Mouse (Mus musculus) liver, embryonic 12.5 days (tissue): ENCODE results near the gene Olfr671. TPM values are rescaled to one million over a fixed set of nuclear protein-coding genes. Genes with fewer than 3 reads are reported as not detected.
"Not testable (repeated sequence)": the region's sequence is repeated elsewhere in the genome, so short reads cannot be mapped to it uniquely, and the experiment has no call there.

Experiments used
- ATAC-seq: fragments of 200-750 bp; cut with Nextera tagmentation; 2 replicates; pipeline ENCODE4 v1.8.0; 2017; ENCODE audit warnings: moderate number of reproducible peaks, mild to moderate bottlenecking, moderate library complexity
- H3K27ac ChIP-seq: fragments of 300-500 bp; sonication (generic); 2 replicates; pipeline ENCODE4 v1.5.1; 2016; ENCODE audit warnings: mild to moderate bottlenecking
- H3K27me3 ChIP-seq: fragments of 300-500 bp; sonication (generic); replicated peaks from 2 replicates; pipeline ENCODE4 v1.6.1; 2016; ENCODE audit warnings: mild to moderate bottlenecking, moderate library complexity
- H3K36me3 ChIP-seq: fragments of 300-500 bp; sonication (generic); 2 replicates; pipeline ENCODE4 v1.6.1; 2016; ENCODE audit warnings: mild to moderate bottlenecking, moderate library complexity
- H3K4me1 ChIP-seq: fragments of 300-500 bp; sonication (generic); 2 replicates; pipeline ENCODE4 v1.6.1; 2016
- H3K4me2 ChIP-seq: fragments of 300-500 bp; sonication (generic); 2 replicates; pipeline ENCODE4 v1.6.1; 2016; ENCODE audit warnings: mild to moderate bottlenecking, moderate library complexity
- H3K4me3 ChIP-seq: fragments of 300-500 bp; sonication (generic); 2 replicates; pipeline ENCODE4 v1.5.1; 2016; ENCODE audit warnings: mild to moderate bottlenecking, moderate library complexity
- H3K9ac ChIP-seq: fragments of 300-500 bp; sonication (generic); 2 replicates; pipeline ENCODE4 v1.6.1; 2016; ENCODE audit warnings: mild to moderate bottlenecking, moderate library complexity
- H3K9me3 ChIP-seq: fragments of 300-500 bp; sonication (generic); replicated peaks from 2 replicates; pipeline ENCODE4 v1.6.1; 2016; ENCODE audit warnings: mild to moderate bottlenecking, moderate library complexity
- WGBS: fragments of 180-500 bp; shearing (Covaris S2); methylation state at CpG from one replicate; pipeline ENCODE4 v1.1.7; 2016; ENCODE audit not compliant: insufficient replicate concordance; 5-methylcytosine and 5-hydroxymethylcytosine counted together
- polyA plus RNA-seq: library from polyadenylated mRNA; unstranded; fragments of >200 nt; fragmentation: Nextera tagmentation; extraction: Ambion mirVana; gene quantifications from 2 replicates; pipeline ENCODE4 v1.2.1, GENCODE M21; 2016

The Olfr671 gene
- polyA plus RNA-seq: not detected in 2 replicates

- no peak within 1 kb of the TSS for H3K4me3 ChIP-seq
- ATAC-seq: no peak
- no peaks in the 10 kb centered on the region for H3K36me3 ChIP-seq
- no peaks in the 10 kb centered on the region for H3K27me3 ChIP-seq
- no peak within 1 kb of the TSS for H3K9ac ChIP-seq
- no peak within 1 kb of the TSS for H3K27ac ChIP-seq
- WGBS: 66% methylated on average over 1 of the region's 1 CpGs
- no peaks in the 10 kb centered on the region for H3K9me3 ChIP-seq
- H3K4me1 ChIP-seq: no peaks in the 10 kb centered on the region
- no peak within 1 kb of the TSS for H3K4me2 ChIP-seq
Observed at GRCm38 (mm10) chr7:104979026-104979425, at the start of gene Olfr671. Gene Olfr671 (minus strand): TSS chr7:104979126.

- Histone ChIP-seq H3K9me3 (no peaks in the 10 kb centered on the region), H3K27ac (no peak within 1 kb of the TSS)
Observed at GRCm38 (mm10) chr7:105028360-105028759, 49.4 kb upstream of the Olfr671 start, which contains the start of gene Olfr675. Gene Olfr675 (minus strand): TSS chr7:105028460.

GRCm38 (mm10) chr7:105022530-105022929, 43.6 kb upstream of the Olfr671 start:
- no peaks in the 10 kb centered on the region for H3K4me1 ChIP-seq
- 41% methylated on average over 1 of the region's 1 CpGs for WGBS

More at GRCm38 (mm10) chr7:105028360-105028759, 49.4 kb upstream of the Olfr671 start, which contains the start of gene Olfr675:
- Histone ChIP-seq H3K36me3 (no peaks in the 10 kb centered on the region), H3K9ac (no peak within 1 kb of the TSS), H3K27me3 (no peaks in the 10 kb centered on the region), H3K4me3 (no peak within 1 kb of the TSS), H3K4me2 (no peak within 1 kb of the TSS), H3K4me1 (no peaks in the 10 kb centered on the region)
- no peak for ATAC-seq
- 56% methylated on average over 1 of the region's 1 CpGs for WGBS

GRCm38 (mm10) chr7:105001929-105002328, 23.0 kb upstream of the Olfr671 start, which contains the start of gene Olfr672:
Gene Olfr672 (minus strand): TSS chr7:105002029.
- Histone ChIP-seq H3K4me1 (no peaks in the 10 kb centered on the region), H3K9ac (no peak within 1 kb of the TSS), H3K9me3 (no peaks in the 10 kb centered on the region), H3K27me3 (no peaks in the 10 kb centered on the region), H3K4me3 (no peak within 1 kb of the TSS), H3K36me3 (no peaks in the 10 kb centered on the region), H3K4me2 (no peak within 1 kb of the TSS), H3K27ac (no peak within 1 kb of the TSS)
- ATAC-seq: no peak

More at GRCm38 (mm10) chr7:105022530-105022929, 43.6 kb upstream of the Olfr671 start:
- H3K27me3 ChIP-seq: no peaks in the 10 kb centered on the region
- no peaks in the 10 kb centered on the region for H3K36me3 ChIP-seq
- H3K4me3 ChIP-seq: no peak overlapping the region
- H3K9ac ChIP-seq: no peak overlapping the region
- no peaks in the 10 kb centered on the region for H3K9me3 ChIP-seq
- H3K27ac ChIP-seq: no peak overlapping the region
- no peak overlapping the region for H3K4me2 ChIP-seq
- ATAC-seq: no peak

- not testable (repeated sequence) for H3K27me3 ChIP-seq, H3K27ac ChIP-seq
Observed at GRCm38 (mm10) chr7:104972507-104972906, 6.4 kb downstream of the Olfr671 start.

GRCm38 (mm10) chr7:104962520-104962919, 16.4 kb downstream of the Olfr671 start, which contains the start of gene Olfr670:
Gene Olfr670 (minus strand): TSS chr7:104962620.
- Histone ChIP-seq H3K9ac (no peak within 1 kb of the TSS), H3K4me3 (no peak within 1 kb of the TSS), H3K4me2 (no peak within 1 kb of the TSS), H3K36me3 (no peaks in the 10 kb centered on the region), H3K27ac (no peak within 1 kb of the TSS), H3K27me3 (no peaks in the 10 kb centered on the region), H3K9me3 (0 out of 2 replicates have a peak, but pooled peaks cover 6% of the 10 kb centered on the region), H3K4me1 (no peaks in the 10 kb centered on the region)
- WGBS: 40% methylated on average over 1 of the region's 1 CpGs
- ATAC-seq: no peak

More at GRCm38 (mm10) chr7:104972507-104972906, 6.4 kb downstream of the Olfr671 start:
- not testable (repeated sequence) for H3K9ac ChIP-seq, H3K4me3 ChIP-seq, ATAC-seq, H3K9me3 ChIP-seq, H3K4me2 ChIP-seq, H3K4me1 ChIP-seq, H3K36me3 ChIP-seq
- WGBS: 59% methylated on average over 2 of the region's 2 CpGs

- not testable (repeated sequence) for H3K27me3 ChIP-seq, H3K9me3 ChIP-seq, H3K4me3 ChIP-seq, H3K4me1 ChIP-seq, ATAC-seq, H3K27ac ChIP-seq, H3K4me2 ChIP-seq, H3K9ac ChIP-seq, H3K36me3 ChIP-seq
- 83% methylated on average over 16 of the region's 16 CpGs for WGBS
Observed at GRCm38 (mm10) chr7:104950234-104950633, 28.7 kb downstream of the Olfr671 start.

GRCm38 (mm10) chr7:104933940-104934339, 45.0 kb downstream of the Olfr671 start, which contains the start of gene Olfr669:
Gene Olfr669 (plus strand): TSS chr7:104934240.
- H3K4me2 ChIP-seq: no peak within 1 kb of the TSS
- no peak within 1 kb of the TSS for H3K27ac ChIP-seq
- no peak for ATAC-seq
- no peaks in the 10 kb centered on the region for H3K4me1 ChIP-seq
- H3K36me3 ChIP-seq: no peaks in the 10 kb centered on the region
- H3K9ac ChIP-seq: no peak within 1 kb of the TSS
- H3K9me3 ChIP-seq: no peaks in the 10 kb centered on the region
- WGBS: 64% methylated on average over 1 of the region's 1 CpGs
- no peaks in the 10 kb centered on the region for H3K27me3 ChIP-seq
- H3K4me3 ChIP-seq: no peak within 1 kb of the TSS

- ATAC-seq: no peak
- 47% methylated on average over 1 of the region's 1 CpGs for WGBS
Observed at GRCm38 (mm10) chr7:104927957-104928356, 51.0 kb downstream of the Olfr671 start, which contains the start of gene Olfr668. Gene Olfr668 (minus strand): TSS chr7:104928057.

More at GRCm38 (mm10) chr7:104927957-104928356, 51.0 kb downstream of the Olfr671 start, which contains the start of gene Olfr668:
- H3K4me2 ChIP-seq: no peak within 1 kb of the TSS
- H3K27me3 ChIP-seq: no peaks in the 10 kb centered on the region
- no peaks in the 10 kb centered on the region for H3K4me1 ChIP-seq
- H3K9ac ChIP-seq: no peak within 1 kb of the TSS
- no peak within 1 kb of the TSS for H3K4me3 ChIP-seq
- H3K9me3 ChIP-seq: no peaks in the 10 kb centered on the region
- H3K27ac ChIP-seq: no peak within 1 kb of the TSS
- no peaks in the 10 kb centered on the region for H3K36me3 ChIP-seq

Other genes with a start within 250 kb of the Olfr671 start
- not detected in 2 replicates for gene Usp17le, start 201.7 kb downstream of the Olfr671 start, polyA plus RNA-seq
- gene Usp17lb, start 136.5 kb downstream of the Olfr671 start, polyA plus RNA-seq: not detected in 2 replicates
- not detected in 2 replicates for gene Usp17la, start 122.1 kb downstream of the Olfr671 start, polyA plus RNA-seq
- gene Olfr665, start 101.1 kb downstream of the Olfr671 start, polyA plus RNA-seq: not detected in 2 replicates
- not detected in 2 replicates for gene Olfr666, start 83.2 kb downstream of the Olfr671 start, polyA plus RNA-seq
- gene Olfr667, start 57.6 kb downstream of the Olfr671 start, polyA plus RNA-seq: not detected in 2 replicates
- not detected in 2 replicates for gene Olfr668, start 51.1 kb downstream of the Olfr671 start, polyA plus RNA-seq
- gene Olfr669, start 44.9 kb downstream of the Olfr671 start, polyA plus RNA-seq: not detected in 2 replicates
- not detected in 2 replicates for gene Olfr670, start 16.5 kb downstream of the Olfr671 start, polyA plus RNA-seq
- gene Olfr672, start 22.9 kb upstream of the Olfr671 start, polyA plus RNA-seq: not detected in 2 replicates
- gene Olfr675, start 49.3 kb upstream of the Olfr671 start, polyA plus RNA-seq: not detected in 2 replicates
- not detected in 2 replicates for gene Olfr676, start 53.6 kb upstream of the Olfr671 start, polyA plus RNA-seq
- gene Olfr677, start 72.2 kb upstream of the Olfr671 start, polyA plus RNA-seq: not detected in 2 replicates
- gene Olfr678, start 85.3 kb upstream of the Olfr671 start, polyA plus RNA-seq: not detected in 2 replicates
- gene Olfr679, start 102.1 kb upstream of the Olfr671 start, polyA plus RNA-seq: not detected in 2 replicates
- gene Olfr680-ps1, start 113.7 kb upstream of the Olfr671 start, polyA plus RNA-seq: not detected in 2 replicates
- gene Olfr681, start 137.7 kb upstream of the Olfr671 start, polyA plus RNA-seq: not detected in 2 replicates
- not detected in 2 replicates for gene Olfr683, start 167.9 kb upstream of the Olfr671 start, polyA plus RNA-seq
- gene Olfr684, start 184.5 kb upstream of the Olfr671 start, polyA plus RNA-seq: not detected in 2 replicates
- gene Olfr685, start 206.9 kb upstream of the Olfr671 start, polyA plus RNA-seq: not detected in 2 replicates
- gene Olfr686, start 228.4 kb upstream of the Olfr671 start, polyA plus RNA-seq: not detected in 2 replicates